Mouse (Mus musculus): ENCODE measurements at regions not wholly inside any gene's neighbourhood (a gene's known extent, or its start where the extent isn't known, plus 50 kb on each side); places are given as distances from the start of the nearest gene placed in this dataset.

- no peak for DNase-seq (ENCODE audit: low spot score)
Measured at GRCm38 (mm10) chr19:54787171-54787570, 339.9 kb downstream of the Gpam start.

GRCm38 (mm10) chr19:54783729-54784128 is 343.3 kb downstream of the Gpam start:
- no peak for DNase-seq (ENCODE audit: low spot score)

GRCm38 (mm10) chr19:54757761-54758160 is 369.3 kb downstream of the Gpam start:
- DNase-seq (ENCODE audit: low spot score), result no peak

GRCm38 (mm10) chr19:54756681-54757257 is 370.3 kb downstream of the Gpam start:
- DNase-seq (ENCODE audit: low spot score), result peak; percentile 58

GRCm38 (mm10) chr19:54755451-54755850 is 371.6 kb downstream of the Gpam start:
- DNase-seq (ENCODE audit: low spot score), result no peak

- no peak for DNase-seq (ENCODE audit: low spot score)
Measured at GRCm38 (mm10) chr19:54733938-54734337, 393.1 kb downstream of the Gpam start.

- DNase-seq (ENCODE audit: low spot score), result no peak
Measured at GRCm38 (mm10) chr19:54731749-54732148, 395.3 kb downstream of the Gpam start.

- DNase-seq (ENCODE audit: low spot score), result no peak
Measured at GRCm38 (mm10) chr19:54731315-54731714, 395.7 kb downstream of the Gpam start.

GRCm38 (mm10) chr19:54730801-54731200 is 396.2 kb downstream of the Gpam start:
- DNase-seq (ENCODE audit: low spot score), result no peak

GRCm38 (mm10) chr19:54730296-54730695 is 396.7 kb downstream of the Gpam start:
- DNase-seq (ENCODE audit: low spot score), result no peak

GRCm38 (mm10) chr19:54722091-54722490 is 404.9 kb downstream of the Gpam start:
- no peak for DNase-seq (ENCODE audit: low spot score)

GRCm38 (mm10) chr19:54697411-54697810 is 429.6 kb downstream of the Gpam start:
- DNase-seq (ENCODE audit: low spot score), result no peak

GRCm38 (mm10) chr19:54693714-54694113 is 433.3 kb downstream of the Gpam start:
- DNase-seq (ENCODE audit: low spot score), result no peak

GRCm38 (mm10) chr19:54693094-54693493 is 433.9 kb downstream of the Gpam start:
- no peak for DNase-seq (ENCODE audit: low spot score)

GRCm38 (mm10) chr19:54691861-54692260 is 435.2 kb downstream of the Gpam start:
- no peak for DNase-seq (ENCODE audit: low spot score)

GRCm38 (mm10) chr19:54688630-54689029 is 438.4 kb downstream of the Gpam start:
- no peak for DNase-seq (ENCODE audit: low spot score)

GRCm38 (mm10) chr19:54685147-54685546 is 441.9 kb downstream of the Gpam start:
- no peak for DNase-seq (ENCODE audit: low spot score)
